Mouse (Mus musculus) thymus, adult 2 months (tissue): ENCODE measurements around the gene Mfsd4b1. TPM values are rescaled to one million over a fixed set of nuclear protein-coding genes. Genes with fewer than 3 reads are reported as not detected.

Experiments used
- DNase-seq: peaks from one replicate; pipeline ENCODE4 v3.0.0; 2021
- H3K27ac ChIP-seq: fragments of 200-500 bp; 2 replicates; pipeline ENCODE4 v1.5.1; 2012; ENCODE audit warnings: low read length, control low read depth; ENCODE audit not compliant: control insufficient read depth, insufficient read depth
- H3K27me3 ChIP-seq: fragments of 200-500 bp; 2 replicates; pipeline ENCODE4 v1.6.1; 2012; ENCODE audit warnings: mild to moderate bottlenecking, low read length, moderate library complexity, mixed read lengths; ENCODE audit not compliant: control insufficient read depth, insufficient read depth
- H3K36me3 ChIP-seq: fragments of 200-500 bp; 2 replicates; pipeline ENCODE4 v1.6.1; 2012; ENCODE audit warnings: mild to moderate bottlenecking, low read length, moderate library complexity; ENCODE audit not compliant: control insufficient read depth, insufficient read depth
- H3K4me1 ChIP-seq: fragments of 200-500 bp; replicated peaks from 2 replicates; pipeline ENCODE4 v1.6.1; 2012; ENCODE audit warnings: low read length; ENCODE audit not compliant: control insufficient read depth, insufficient read depth
- H3K4me3 ChIP-seq: fragments of 200-500 bp; 2 replicates; pipeline ENCODE4 v1.5.1; 2012; ENCODE audit warnings: mild to moderate bottlenecking, low read length, control low read depth, moderate library complexity; ENCODE audit not compliant: control insufficient read depth, insufficient read depth
- CTCF ChIP-seq: fragments of 200-500 bp; IDR thresholded peaks from 2 replicates; pipeline ENCODE4 v1.5.1; 2012; ENCODE audit warnings: mild to moderate bottlenecking, control low read depth, low read length, moderate library complexity, borderline replicate concordance; ENCODE audit not compliant: control insufficient read depth, poor library complexity, insufficient read depth; ENCODE audit errors: extremely low read depth
- POLR2A ChIP-seq: fragments of 200-500 bp; IDR thresholded peaks from 2 replicates; pipeline ENCODE4 v1.6.1; 2012; ENCODE audit warnings: mild to moderate bottlenecking, low read length, control low read depth, moderate library complexity; ENCODE audit not compliant: control insufficient read depth, poor library complexity, insufficient read depth; ENCODE audit errors: extremely low read depth
- WGBS: fragments of 180-500 bp; shearing (Covaris S2); methylation state at CpG from one replicate; pipeline ENCODE4 v1.1.7; 2018; 5-methylcytosine and 5-hydroxymethylcytosine counted together
- polyA plus RNA-seq: library from polyadenylated mRNA; depleted of rRNA; stranded (reverse); fragments of >200 nt; gene quantifications from 2 replicates; pipeline ENCODE4 v1.2.3, GENCODE M21; 2012

Mfsd4b1 gene
- polyA plus RNA-seq, 1 experiment: 0.96 TPM

DNA sequence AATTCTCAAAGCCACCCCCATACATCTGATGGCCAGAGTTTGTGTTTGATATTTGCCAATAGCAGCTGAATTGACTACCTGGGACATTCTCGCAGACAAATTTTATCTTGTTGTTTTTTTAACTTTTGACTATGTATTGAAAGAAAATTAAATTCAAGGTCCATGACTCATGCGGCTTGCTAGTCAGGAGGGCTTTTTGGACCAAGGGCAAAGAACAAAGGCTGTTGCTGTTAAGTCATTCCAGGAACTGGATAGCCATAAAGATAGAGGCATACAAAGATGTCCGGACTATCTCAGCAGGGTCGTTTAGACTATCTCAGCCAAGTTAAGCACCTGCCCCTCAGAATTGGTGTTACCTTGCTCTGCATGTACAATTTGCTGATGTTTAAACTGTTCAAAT, 47.7 kb downstream of the Mfsd4b1 start:
- Histone ChIP-seq H3K4me3 (no peak overlapping the region), H3K27me3 (no peaks in the 10 kb centered on the region), H3K27ac (no peak overlapping the region), H3K36me3 (no peaks in the 10 kb centered on the region), H3K4me1 (no peaks in the 10 kb centered on the region)
- WGBS: 98% methylated on average over 4 of the region's 4 CpGs
- no peak for DNase-seq
- no peak for TF ChIP-seq POLR2A
- no peak for TF ChIP-seq CTCF

- Histone ChIP-seq H3K27ac (no peak overlapping the region), H3K4me3 (no peak overlapping the region), H3K27me3 (no peaks in the 10 kb centered on the region), H3K4me1 (no peaks in the 10 kb centered on the region), H3K36me3 (no peaks in the 10 kb centered on the region)
- WGBS: 77% methylated on average over 2 of the region's 2 CpGs
- TF ChIP-seq CTCF (no peak), POLR2A (no peak)
- DNase-seq: no peak
Observed at GRCm38 (mm10) chr10:39975771-39976170, 49.3 kb downstream of the Mfsd4b1 start.

- WGBS: 67% methylated on average over 11 of the region's 11 CpGs
- no peak for DNase-seq
- Histone ChIP-seq H3K4me3 (no peak overlapping the region), H3K36me3 (no peaks in the 10 kb centered on the region), H3K4me1 (no peaks in the 10 kb centered on the region), H3K27me3 (no peaks in the 10 kb centered on the region), H3K27ac (no peak overlapping the region)
- TF ChIP-seq POLR2A (no peak), CTCF (no peak)
Observed at GRCm38 (mm10) chr10:39974982-39975381, 50.1 kb downstream of the Mfsd4b1 start.

GRCm38 (mm10) chr10:39967512-39967911, 57.6 kb downstream of the Mfsd4b1 start:
- Histone ChIP-seq H3K36me3 (no peaks in the 10 kb centered on the region), H3K27me3 (no peaks in the 10 kb centered on the region), H3K4me3 (no peak overlapping the region), H3K27ac (no peak overlapping the region), H3K4me1 (no peaks in the 10 kb centered on the region)
- 94% methylated on average over 3 of the region's 3 CpGs for WGBS
- no peak for DNase-seq
- no peak for TF ChIP-seq CTCF
- no peak for TF ChIP-seq POLR2A

DNA sequence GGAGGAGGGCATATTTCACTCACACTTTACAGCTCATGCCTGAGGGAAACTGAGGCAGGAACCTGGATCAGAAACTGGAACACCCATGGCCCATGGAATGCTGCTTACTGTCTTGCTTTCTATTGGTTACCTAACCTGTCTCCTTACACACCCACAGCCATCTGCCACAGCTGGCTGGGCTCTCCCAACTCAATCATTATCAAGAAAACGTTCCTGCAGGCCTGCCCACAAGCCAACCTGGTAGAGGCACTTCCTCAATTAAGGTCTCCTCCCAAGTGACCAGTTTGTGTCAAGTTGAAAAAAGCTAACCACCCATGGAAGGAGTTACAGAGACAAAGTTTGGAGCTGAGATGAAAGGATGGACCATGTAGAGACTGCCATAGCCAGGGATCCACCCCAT, 63.2 kb downstream of the Mfsd4b1 start:
- 25% methylated on average over 1 of the region's 1 CpGs for WGBS
- Histone ChIP-seq H3K27me3 (no peaks in the 10 kb centered on the region), H3K36me3 (no peaks in the 10 kb centered on the region), H3K27ac (no peak overlapping the region), H3K4me3 (no peak overlapping the region), H3K4me1 (peaks cover 6% of the 10 kb centered on the region; the same call in 1 of the 2 replicates)
- DNase-seq: no peak
- no peak for TF ChIP-seq POLR2A
- no peak for TF ChIP-seq CTCF

DNA sequence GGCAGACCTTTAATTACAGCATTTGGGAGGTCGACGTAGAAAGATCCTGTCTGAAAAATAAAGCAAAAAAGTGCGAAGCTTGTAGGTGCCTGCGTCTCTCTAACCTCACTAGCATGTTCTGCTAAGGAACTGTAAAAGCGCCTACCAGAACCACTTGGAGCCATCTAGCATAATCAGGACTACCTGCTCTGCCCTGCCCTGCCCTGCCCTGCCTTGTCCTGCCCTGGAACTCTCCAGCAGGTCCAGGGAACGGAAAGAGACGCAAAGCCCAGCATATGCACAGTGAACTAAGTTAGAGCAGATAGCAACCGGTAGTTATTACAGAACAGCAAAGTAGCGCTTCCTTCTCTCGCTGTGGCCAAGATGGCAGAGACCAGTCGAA, 64.6 kb downstream of the Mfsd4b1 start:
- DNase-seq: no peak
- H3K36me3 ChIP-seq: no peaks in the 10 kb centered on the region
- H3K4me3 ChIP-seq: no peak overlapping the region
- peaks cover 6% of the 10 kb centered on the region; the same call in 1 of the 2 replicates for H3K4me1 ChIP-seq
- no peak overlapping the region for H3K27ac ChIP-seq
- TF ChIP-seq CTCF: no peak
- 57% methylated on average over 11 of the region's 11 CpGs for WGBS
- H3K27me3 ChIP-seq: no peaks in the 10 kb centered on the region

- 1% methylated on average over 38 of the region's 38 CpGs for WGBS
- peaks cover 6% of the 10 kb centered on the region; the same call in 1 of the 2 replicates for H3K4me1 ChIP-seq
- peak; percentile 96 for DNase-seq
- peak within 1 kb of the TSS; percentile 45 for H3K4me3 ChIP-seq
- TF ChIP-seq POLR2A (peak; percentile 53), CTCF (peak; percentile 68; the same call in 1 of the 2 replicates)
- no peaks in the 10 kb centered on the region for H3K27me3 ChIP-seq
- no peak within 1 kb of the TSS for H3K27ac ChIP-seq
- no peaks in the 10 kb centered on the region for H3K36me3 ChIP-seq
Observed at GRCm38 (mm10) chr10:39959761-39960440, 65.2 kb downstream of the Mfsd4b1 start, which contains the start of gene Mfsd4b3. Gene Mfsd4b3 (minus strand): TSS chr10:39960153.
